Mouse (Mus musculus) embryo, embryonic 10 days (tissue): Measurements from ENCODE around the gene Mical2.

ENCODE experiments used
- DNase-seq: peaks from one replicate; pipeline ENCODE4 v3.0.0-alpha.2; 2015; ENCODE audit warnings: low spot score

Mical2 gene

DNA sequence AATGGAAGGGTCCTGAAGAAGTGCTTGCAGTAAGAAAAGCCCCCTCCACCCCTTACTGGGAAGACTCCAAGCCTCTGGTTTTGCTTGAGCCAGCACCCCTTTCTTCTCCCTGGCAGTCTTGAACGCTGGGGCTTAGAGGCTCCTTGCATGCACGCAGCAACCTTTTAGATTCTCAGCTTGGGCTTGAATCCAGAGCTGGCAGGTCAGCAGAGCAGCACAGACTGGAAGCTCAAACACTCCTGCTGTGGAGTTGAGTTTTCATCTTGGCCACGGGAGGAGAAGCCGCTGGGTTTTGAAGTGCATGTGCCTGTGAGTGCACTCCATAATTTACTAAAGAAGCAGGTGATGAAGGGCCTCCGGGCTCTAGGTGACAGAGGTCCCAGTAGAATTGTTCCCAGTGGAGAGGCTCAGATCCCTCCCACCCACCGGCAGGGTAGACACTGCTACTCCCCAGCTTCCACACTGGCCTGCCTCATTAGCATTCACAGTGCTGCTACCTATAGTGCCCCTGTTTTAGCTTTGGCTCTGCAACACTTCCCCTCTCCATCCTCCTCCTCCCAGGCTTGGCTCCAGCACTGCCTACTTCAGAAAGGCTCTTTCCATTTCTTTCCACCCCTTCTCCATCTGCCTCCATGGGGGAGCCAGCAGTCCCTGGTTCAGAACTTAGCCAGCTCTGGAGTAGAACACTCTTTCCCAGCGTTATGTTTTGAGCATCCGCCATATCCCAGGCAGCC, 15.7 kb downstream of the Mical2 start:
- no peak for DNase-seq

DNA sequence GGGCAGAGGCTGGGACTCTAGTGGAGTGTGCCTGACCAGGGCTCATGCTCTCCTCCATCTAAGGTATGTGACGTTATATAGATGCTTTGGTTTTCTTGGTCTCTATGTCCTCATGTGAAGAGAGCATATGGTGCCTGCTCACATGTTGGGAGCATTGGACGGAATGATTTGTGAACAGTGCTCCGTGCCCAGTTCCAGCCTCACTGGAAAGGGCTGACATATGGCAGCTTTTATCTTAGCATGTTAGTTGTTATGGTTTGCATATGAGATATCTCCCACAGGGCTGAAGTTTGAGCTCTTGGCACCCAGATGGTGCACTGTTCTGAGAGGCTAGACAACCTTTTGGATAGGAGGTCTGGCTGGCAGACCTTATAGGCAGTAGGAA, 16.3 kb downstream of the Mical2 start:
- no peak for DNase-seq

GRCm38 (mm10) chr7:112242587-112242986, 16.9 kb downstream of the Mical2 start:
- DNase-seq, result no peak

- DNase-seq, result no peak
Measured at GRCm38 (mm10) chr7:112244071-112244470, 18.4 kb downstream of the Mical2 start.

DNA sequence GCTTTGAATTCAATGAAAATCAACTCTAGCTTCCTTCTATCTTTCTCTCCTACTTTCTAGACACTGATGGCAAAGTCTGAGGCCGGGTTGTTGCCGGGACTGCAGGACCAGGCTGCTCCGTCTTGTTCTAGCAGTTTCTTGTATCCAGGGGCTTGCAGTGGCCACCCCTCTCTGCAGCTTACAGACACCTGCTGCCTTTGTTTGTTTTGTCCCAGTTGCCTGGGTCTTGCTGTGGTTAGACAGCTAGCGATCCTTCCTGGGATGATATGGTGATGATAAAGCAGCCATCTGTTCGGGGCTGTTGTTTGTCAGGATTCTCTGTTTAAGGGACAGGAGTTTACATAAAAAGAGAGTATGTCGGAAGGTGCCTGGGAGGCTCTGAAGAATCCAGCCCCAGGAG, 19.0 kb downstream of the Mical2 start:
- no peak for DNase-seq

DNA sequence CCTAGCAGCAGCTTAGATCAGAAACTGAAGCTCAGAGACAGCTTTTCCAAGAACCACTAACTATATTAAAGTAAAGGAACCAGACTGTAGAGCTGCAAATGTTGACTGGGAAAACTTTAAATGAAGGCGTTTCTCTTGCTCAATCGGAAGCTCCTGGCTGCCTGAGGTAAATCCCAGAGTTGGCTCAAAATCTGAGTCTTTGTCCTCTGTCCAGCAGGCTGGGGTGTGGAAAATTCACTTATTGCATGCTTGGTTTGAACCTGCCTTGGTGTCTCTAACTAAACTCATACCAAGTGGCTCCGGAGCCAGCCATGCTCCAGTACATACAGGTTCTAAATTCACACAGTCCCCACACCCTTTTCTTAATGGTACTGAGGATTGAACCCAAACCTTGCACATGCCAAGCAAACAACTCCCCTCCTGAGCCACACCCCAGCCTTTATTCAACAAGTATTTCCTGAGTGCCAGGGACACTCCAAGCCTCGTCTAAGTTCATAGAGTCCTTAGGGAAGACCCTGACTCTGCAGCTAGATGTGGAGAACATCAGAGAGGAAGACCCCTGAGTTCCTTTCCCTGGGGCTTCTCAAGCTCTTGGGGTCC, 20.3 kb downstream of the Mical2 start:
- no peak for DNase-seq

DNA sequence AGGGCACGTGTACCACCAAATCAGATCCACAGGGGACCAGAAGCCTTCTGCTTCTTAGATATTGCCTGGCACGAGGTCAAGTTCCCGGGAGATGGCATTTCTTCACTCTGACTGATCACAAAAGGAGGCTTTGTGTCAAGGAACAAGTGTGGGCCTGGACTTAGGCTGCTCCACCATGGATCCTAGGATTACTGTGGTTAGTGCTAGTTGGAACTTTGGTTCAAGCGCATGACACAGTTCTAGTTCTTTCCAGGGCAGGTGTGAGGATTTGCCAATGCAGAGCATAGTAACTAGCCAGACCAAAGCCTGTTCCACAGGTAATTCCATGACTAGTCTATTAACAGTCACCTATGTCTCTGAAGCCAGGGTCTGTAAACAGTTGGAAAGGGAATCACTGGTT, 20.8 kb downstream of the Mical2 start:
- no peak for DNase-seq

DNA sequence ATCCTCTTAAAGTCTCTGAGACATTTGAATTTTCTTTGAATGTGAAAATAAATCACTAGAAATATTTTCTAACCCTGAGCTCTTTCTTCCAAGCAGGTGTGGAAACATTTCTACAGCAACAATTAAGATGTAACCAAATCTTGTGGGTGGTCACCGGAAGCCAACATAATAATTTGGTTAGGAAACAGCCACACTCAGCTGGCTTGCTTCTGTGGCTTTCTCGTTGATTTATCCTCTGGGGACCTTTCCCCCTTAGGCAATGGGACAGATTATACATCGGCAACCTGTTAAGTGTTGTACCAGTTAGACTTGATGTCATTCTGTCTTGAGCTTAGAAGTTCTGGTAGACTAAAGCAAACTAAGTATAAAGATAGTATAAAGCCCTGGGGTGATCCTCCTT, 22.2 kb downstream of the Mical2 start:
- no peak for DNase-seq

DNA sequence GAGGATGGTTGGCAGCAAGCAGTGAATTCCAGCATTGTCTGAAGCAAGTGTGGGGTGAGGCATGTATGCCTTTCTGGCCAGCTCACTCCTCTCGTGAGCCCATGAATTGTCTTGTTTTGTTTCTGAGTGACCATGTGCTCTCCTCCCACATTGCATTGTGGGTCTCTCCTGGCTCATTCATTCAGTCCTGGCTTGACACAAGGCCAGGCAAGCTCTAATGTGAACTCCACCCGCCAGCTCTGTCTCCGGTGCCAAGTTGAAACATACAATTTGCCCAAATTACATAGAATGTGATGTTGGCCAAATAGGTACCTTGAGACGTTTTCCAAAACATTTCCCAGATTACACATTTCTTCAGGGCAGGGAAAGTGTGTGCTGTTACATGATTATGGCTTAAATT, 23.8 kb downstream of the Mical2 start:
- no peak for DNase-seq

- DNase-seq, result no peak
Measured at GRCm38 (mm10) chr7:112252065-112252464, 26.4 kb downstream of the Mical2 start.

DNA sequence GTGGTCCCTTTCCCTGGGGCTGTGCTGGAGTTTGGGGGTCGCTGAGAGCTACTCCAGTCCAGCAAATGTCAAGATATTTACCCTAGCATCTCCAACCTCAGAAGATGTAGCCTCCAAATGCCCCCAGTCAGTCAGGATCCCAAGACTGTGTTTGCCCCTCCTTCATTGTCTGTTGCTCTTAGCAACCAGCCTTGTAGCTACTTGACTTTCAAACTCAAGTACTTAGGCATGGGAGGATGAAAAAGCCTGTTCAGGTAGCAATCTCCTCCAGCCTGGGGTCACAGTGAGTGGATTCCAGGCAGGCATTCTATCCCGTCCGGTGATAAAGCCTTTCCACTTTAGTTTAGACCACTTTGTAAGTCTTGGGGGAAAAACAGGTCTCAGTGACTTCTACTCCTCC, 28.6 kb downstream of the Mical2 start:
- DNase-seq, result no peak

DNA sequence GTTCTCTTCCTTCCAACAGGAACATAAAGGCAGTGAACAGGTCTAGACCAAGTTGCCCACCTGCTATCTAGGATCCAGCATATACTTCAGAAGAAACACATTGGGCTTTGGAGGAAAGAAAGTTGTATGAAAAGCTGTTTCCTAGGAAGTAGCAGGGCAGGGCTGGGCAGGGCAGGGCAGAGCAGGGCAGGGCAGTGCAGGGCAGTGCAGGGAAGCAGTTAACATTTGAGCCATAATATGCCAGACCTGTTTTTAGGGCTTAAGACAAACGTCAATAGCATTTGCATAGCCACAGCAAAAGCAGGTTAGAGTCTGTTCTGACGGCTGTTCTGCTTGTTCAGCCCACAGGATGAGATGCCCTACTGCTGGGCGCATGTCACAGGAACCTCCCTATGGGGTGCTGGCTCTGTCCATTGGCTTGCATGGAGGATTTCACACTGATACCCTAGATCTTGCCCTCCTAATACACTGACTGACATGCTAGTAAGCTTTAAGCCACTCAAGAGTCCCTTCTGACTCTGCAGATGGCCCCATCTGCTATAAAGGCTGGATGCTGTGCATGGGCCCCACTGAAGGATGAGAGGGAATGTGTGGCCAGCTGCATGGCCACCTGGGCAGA, 29.7 kb downstream of the Mical2 start:
- no peak for DNase-seq

- DNase-seq, result no peak
Measured at GRCm38 (mm10) chr7:112258338-112258903, 32.8 kb downstream of the Mical2 start.

- DNase-seq, result no peak
Measured at GRCm38 (mm10) chr7:112259286-112259685, 33.6 kb downstream of the Mical2 start.

DNA sequence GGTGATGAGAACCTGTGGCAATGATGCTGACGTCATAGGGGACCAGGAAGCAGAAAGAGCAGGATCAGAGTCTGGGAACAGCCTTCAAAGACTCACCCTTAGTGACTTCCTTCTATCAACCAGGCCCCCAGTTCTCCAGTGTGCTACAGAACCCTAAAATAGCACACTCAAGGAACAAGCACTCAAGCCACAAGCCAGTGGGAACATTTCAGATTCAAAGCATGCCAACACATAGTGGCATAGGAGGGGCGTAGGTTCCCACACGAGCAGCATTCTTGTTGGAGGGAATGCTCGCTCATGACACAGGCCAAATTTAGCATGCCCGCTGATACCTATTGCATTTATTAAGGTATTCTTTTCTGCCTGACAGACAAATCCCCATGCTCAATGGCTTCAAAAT, 35.5 kb downstream of the Mical2 start:
- no peak for DNase-seq

GRCm38 (mm10) chr7:112267266-112267665, 41.6 kb downstream of the Mical2 start:
- no peak for DNase-seq

- DNase-seq, result no peak
Measured at GRCm38 (mm10) chr7:112268761-112269425, 43.2 kb downstream of the Mical2 start.

GRCm38 (mm10) chr7:112270870-112271269, 45.2 kb downstream of the Mical2 start:
- no peak for DNase-seq

GRCm38 (mm10) chr7:112271627-112272026, 46.0 kb downstream of the Mical2 start:
- DNase-seq, result no peak

GRCm38 (mm10) chr7:112272692-112273091, 47.0 kb downstream of the Mical2 start:
- no peak for DNase-seq

GRCm38 (mm10) chr7:112273451-112273850, 47.8 kb downstream of the Mical2 start:
- DNase-seq, result no peak

DNA sequence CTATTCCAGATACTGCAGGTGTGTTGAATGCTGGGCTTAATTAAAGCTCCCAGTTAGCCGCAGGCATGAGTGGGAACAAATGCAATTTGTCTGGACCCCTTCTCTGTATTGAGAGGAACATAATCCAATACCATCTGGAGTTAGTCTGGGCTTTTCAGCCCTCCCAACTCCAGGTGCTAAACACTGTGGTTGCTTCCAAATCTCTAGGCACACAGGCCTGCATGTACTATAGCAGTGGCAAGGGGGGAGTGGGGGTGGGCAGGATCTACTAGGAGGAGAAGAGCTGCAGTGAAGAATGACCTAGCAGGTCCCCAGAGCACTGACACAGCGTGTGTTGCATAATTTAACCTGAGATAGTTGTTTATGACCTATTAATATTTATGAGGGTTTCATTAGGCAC, 49.0 kb downstream of the Mical2 start:
- no peak for DNase-seq

- DNase-seq, result no peak
Measured at GRCm38 (mm10) chr7:112275093-112275492, 49.4 kb downstream of the Mical2 start.
